Mouse (Mus musculus): Measurements from ENCODE around the gene Haus5. TPM values are rescaled to one million over a fixed set of nuclear protein-coding genes. Genes with fewer than 3 reads are reported as not detected.
A peak's percentile ranks its signal among the peaks of the same experiment; 100 is the strongest.

Gene Haus5
- polyA plus RNA-seq, 1 experiment from 2014 or later = 10.8 TPM

DNA sequence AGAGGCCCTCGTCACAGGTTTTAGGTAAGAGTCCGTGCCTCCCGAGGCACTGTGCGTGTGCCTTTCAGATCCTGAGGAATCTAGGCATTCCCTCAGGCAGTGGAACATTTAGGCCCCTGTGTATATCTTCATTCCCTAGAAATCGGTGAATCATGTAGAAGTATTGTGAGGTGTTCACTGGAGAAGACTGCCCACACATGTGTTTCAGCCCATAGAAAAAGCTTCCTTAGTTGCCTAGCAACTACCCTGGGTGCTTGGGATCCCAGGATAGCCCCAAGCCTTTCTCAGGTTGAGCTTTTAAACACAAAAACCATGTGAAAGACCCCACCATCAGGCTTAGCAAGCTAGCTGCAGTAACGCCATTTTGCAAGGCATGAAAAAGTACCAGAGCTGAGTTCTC lies 23.5 kb upstream of the Haus5 start:
- H3K27me3 ChIP-seq (ENCODE audit: control insufficient read depth, insufficient read depth, low read length) = no peaks in the 10 kb centered on the region
- H3K4me1 ChIP-seq (replicated peaks; ENCODE audit: control insufficient read depth, insufficient read depth) = no peaks in the 10 kb centered on the region
- DNase-seq (ENCODE audit: low spot score) (no peak), ATAC-seq (ENCODE audit: low FRiP score, low TSS enrichment) (peak; percentile 57; the same call in 1 of the 2 replicates)
- H3K36me3 ChIP-seq (ENCODE audit: control insufficient read depth, insufficient read depth, low read length) = no peaks in the 10 kb centered on the region
- no peak overlapping the region for H3K4me2 ChIP-seq (replicated peaks; ENCODE audit: low read depth)
- WGBS = 65% methylated on average over 6 of the region's 6 CpGs
- H3K9ac ChIP-seq (ENCODE audit: low read length) = no peak overlapping the region
- no peaks in the 10 kb centered on the region for H3K9me3 ChIP-seq (ENCODE audit: control insufficient read depth, low read length)
- H3K27ac ChIP-seq (replicated peaks) = peak overlapping the region; percentile 30; the same call in 1 of the 2 replicates
- no peak for TF ChIP-seq EP300 (optimal IDR thresholded peaks at IDR 0.05)
- no peak for TF ChIP-seq CTCF (IDR thresholded peaks at IDR 0.05; ENCODE audit: low read depth)
- no peak overlapping the region for H3K4me3 ChIP-seq (ENCODE audit: low read depth, low read length)

DNA sequence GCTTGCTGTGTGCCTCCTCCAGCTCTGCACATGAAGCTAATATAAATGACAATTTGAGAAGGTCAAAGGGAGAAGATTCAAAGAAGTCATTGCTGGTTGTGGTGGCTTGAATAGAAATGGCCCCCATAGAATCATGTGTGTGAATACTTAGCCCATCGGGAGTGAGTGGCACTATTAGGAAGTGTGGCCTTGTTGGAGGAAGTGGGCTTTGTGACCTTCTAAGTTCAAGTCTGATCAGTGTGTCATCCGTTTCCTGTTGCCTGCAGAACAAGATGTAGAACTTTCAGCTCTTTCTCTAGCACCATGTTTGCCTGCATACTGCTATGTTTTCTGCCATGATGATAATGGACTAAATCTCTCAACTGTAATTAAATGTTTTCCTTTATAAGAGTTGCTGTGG lies 18.6 kb upstream of the Haus5 start:
- Histone ChIP-seq H3K36me3 (ENCODE audit: control insufficient read depth, insufficient read depth, low read length) (no peaks in the 10 kb centered on the region), H3K27ac (replicated peaks) (no peak overlapping the region), H3K4me3 (ENCODE audit: low read depth, low read length) (no peak overlapping the region), H3K4me2 (replicated peaks; ENCODE audit: low read depth) (no peak overlapping the region), H3K9ac (ENCODE audit: low read length) (no peak overlapping the region), H3K4me1 (replicated peaks; ENCODE audit: control insufficient read depth, insufficient read depth) (no peaks in the 10 kb centered on the region), H3K9me3 (ENCODE audit: control insufficient read depth, low read length) (no peaks in the 10 kb centered on the region), H3K27me3 (ENCODE audit: control insufficient read depth, insufficient read depth, low read length) (no peaks in the 10 kb centered on the region)
- DNase-seq (ENCODE audit: low spot score) (no peak), ATAC-seq (ENCODE audit: low FRiP score, low TSS enrichment) (no peak)
- WGBS = 90% methylated on average over 2 of the region's 2 CpGs
- TF ChIP-seq EP300 (optimal IDR thresholded peaks at IDR 0.05) (no peak), CTCF (IDR thresholded peaks at IDR 0.05; ENCODE audit: low read depth) (no peak)

DNA sequence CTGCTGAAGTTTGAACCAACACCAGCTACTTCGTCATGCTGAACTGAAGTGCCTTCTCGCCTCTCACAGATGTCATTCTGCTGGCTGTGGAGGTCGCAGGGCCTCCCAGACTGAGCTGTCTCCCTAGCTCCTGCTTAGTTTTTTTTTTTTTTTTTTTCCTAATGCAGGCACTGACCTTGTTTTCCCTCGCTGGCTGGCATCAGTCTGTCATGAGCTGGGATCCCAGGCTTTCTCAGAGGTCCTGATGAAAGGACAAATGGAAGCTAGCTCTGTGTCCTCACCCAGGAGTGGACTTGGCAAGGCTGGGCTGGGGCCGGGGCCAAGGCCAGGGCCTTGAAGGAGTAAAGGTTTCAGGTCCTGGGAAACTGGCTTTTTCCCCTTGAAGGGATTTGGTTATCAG lies 17.1 kb upstream of the Haus5 start:
- Histone ChIP-seq H3K27ac (replicated peaks) (no peak overlapping the region), H3K36me3 (ENCODE audit: control insufficient read depth, insufficient read depth, low read length) (no peaks in the 10 kb centered on the region), H3K4me1 (replicated peaks; ENCODE audit: control insufficient read depth, insufficient read depth) (no peaks in the 10 kb centered on the region), H3K27me3 (ENCODE audit: control insufficient read depth, insufficient read depth, low read length) (no peaks in the 10 kb centered on the region), H3K4me2 (replicated peaks; ENCODE audit: low read depth) (no peak overlapping the region), H3K4me3 (ENCODE audit: low read depth, low read length) (no peak overlapping the region), H3K9me3 (ENCODE audit: control insufficient read depth, low read length) (no peaks in the 10 kb centered on the region), H3K9ac (ENCODE audit: low read length) (no peak overlapping the region)
- WGBS = 51% methylated on average over 5 of the region's 5 CpGs
- DNase-seq (ENCODE audit: low spot score) (no peak), ATAC-seq (ENCODE audit: low FRiP score, low TSS enrichment) (no peak)
- TF ChIP-seq CTCF (IDR thresholded peaks at IDR 0.05; ENCODE audit: low read depth) = no peak
- no peak for TF ChIP-seq EP300 (optimal IDR thresholded peaks at IDR 0.05)

DNA sequence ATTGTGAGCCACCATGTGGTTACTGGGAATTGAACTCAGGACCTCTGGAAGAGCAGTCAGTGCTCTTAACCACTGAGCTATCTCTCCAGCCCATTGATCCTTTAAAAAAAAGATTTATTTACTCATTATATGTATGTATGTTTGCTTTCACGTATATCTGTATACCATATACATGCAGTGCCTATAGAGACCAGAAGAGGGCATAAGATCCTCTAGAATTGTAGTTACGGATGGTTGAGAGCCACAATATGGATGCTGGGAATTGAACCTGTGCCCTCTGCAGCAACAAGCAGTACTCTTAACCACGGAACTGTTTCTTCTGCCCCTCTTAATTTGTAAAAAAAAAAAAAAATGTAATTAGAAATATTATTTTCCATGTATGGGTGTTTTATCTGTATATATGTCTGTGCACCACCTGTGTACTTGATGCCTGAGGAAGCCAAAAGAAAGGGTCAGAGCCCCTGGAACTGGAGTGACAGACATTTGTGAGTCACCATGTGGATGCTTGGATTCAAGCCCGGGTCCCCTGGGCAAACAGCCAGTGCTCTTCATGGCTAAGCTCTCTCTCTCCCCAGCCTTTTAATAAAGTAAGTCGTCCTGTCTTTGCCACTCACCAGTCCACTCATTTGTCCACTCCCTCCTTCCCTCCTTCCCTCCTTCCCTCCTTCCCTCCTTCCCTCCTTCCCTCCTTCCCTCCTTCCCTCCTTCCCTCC lies 13.6 kb upstream of the Haus5 start:
- DNase-seq (ENCODE audit: low spot score) (no peak), ATAC-seq (ENCODE audit: low FRiP score, low TSS enrichment) (no peak)
- Histone ChIP-seq H3K9ac (ENCODE audit: low read length) (no peak overlapping the region), H3K27ac (replicated peaks) (no peak overlapping the region), H3K4me1 (replicated peaks; ENCODE audit: control insufficient read depth, insufficient read depth) (no peaks in the 10 kb centered on the region), H3K36me3 (ENCODE audit: control insufficient read depth, insufficient read depth, low read length) (no peaks in the 10 kb centered on the region), H3K27me3 (ENCODE audit: control insufficient read depth, insufficient read depth, low read length) (no peaks in the 10 kb centered on the region), H3K4me2 (replicated peaks; ENCODE audit: low read depth) (no peak overlapping the region), H3K4me3 (ENCODE audit: low read depth, low read length) (no peak overlapping the region), H3K9me3 (ENCODE audit: control insufficient read depth, low read length) (no peaks in the 10 kb centered on the region)
- WGBS = 48% methylated on average over 5 of the region's 5 CpGs
- TF ChIP-seq CTCF (IDR thresholded peaks at IDR 0.05; ENCODE audit: low read depth) = peak; percentile 57
- TF ChIP-seq EP300 (optimal IDR thresholded peaks at IDR 0.05) = no peak

DNA sequence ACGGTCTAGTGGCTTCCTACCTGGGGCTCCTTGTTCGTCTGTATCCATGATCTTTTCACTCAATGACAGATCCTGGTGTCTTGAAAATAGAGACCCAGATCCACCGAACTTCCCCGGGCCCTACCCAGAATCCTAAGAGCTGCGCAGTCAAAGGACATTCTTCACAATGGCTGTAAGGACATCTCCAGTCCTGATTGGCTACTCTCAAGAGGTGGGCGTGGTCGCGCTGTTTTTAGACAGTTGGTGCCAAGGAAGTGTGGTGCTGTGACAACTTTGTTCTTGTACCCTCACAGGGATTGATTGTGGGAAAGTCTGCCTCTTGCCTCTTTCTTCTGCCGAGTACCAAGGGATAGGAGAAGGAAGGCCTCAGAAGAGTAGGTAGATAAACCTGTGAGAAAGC lies 6.7 kb upstream of the Haus5 start, which contains the start of gene Pmis2:
Gene Pmis2, minus strand, starts transcription at position 126 of the 400 bp plus-strand sequence.
- no peak for TF ChIP-seq CTCF (IDR thresholded peaks at IDR 0.05; ENCODE audit: low read depth)
- TF ChIP-seq EP300 (optimal IDR thresholded peaks at IDR 0.05) = no peak
- no peak within 1 kb of the TSS for H3K4me2 ChIP-seq (replicated peaks; ENCODE audit: low read depth)
- H3K27ac ChIP-seq (replicated peaks) = no peak within 1 kb of the TSS
- no peak within 1 kb of the TSS for H3K4me3 ChIP-seq (ENCODE audit: low read depth, low read length)
- H3K4me1 ChIP-seq (replicated peaks; ENCODE audit: control insufficient read depth, insufficient read depth) = no peaks in the 10 kb centered on the region
- no peaks in the 10 kb centered on the region for H3K27me3 ChIP-seq (ENCODE audit: control insufficient read depth, insufficient read depth, low read length)
- ATAC-seq (ENCODE audit: low FRiP score, low TSS enrichment) (no peak), DNase-seq (ENCODE audit: low spot score) (no peak)
- H3K9me3 ChIP-seq (ENCODE audit: control insufficient read depth, low read length) = no peaks in the 10 kb centered on the region
- H3K9ac ChIP-seq (ENCODE audit: low read length) = no peak within 1 kb of the TSS
- WGBS = 72% methylated on average over 9 of the region's 9 CpGs
- no peaks in the 10 kb centered on the region for H3K36me3 ChIP-seq (ENCODE audit: control insufficient read depth, insufficient read depth, low read length)

DNA sequence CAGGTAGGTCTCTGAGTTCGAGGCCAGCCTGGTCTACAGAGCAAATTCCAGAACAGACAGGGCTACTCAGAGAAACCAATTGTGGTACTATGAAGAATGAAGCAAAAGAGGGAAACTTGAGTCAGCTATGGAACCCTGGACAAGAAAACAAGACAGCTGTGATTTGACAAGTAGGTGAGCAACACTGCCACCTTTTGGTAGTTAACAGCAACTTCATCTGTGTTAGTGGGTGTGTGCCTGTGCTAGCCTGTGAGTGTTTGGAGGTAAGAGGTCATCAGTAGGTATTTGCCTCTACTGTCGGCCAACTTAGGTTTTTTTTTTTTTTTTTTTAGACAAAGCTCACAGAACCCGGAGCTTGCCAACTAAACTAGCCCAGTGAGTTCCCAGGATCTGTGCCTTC lies 4.4 kb upstream of the Haus5 start:
- Histone ChIP-seq H3K4me2 (replicated peaks; ENCODE audit: low read depth) (no peak overlapping the region), H3K27me3 (ENCODE audit: control insufficient read depth, insufficient read depth, low read length) (no peaks in the 10 kb centered on the region), H3K27ac (replicated peaks) (no peak overlapping the region), H3K9me3 (ENCODE audit: control insufficient read depth, low read length) (no peaks in the 10 kb centered on the region), H3K9ac (ENCODE audit: low read length) (no peak overlapping the region), H3K36me3 (ENCODE audit: control insufficient read depth, insufficient read depth, low read length) (no peaks in the 10 kb centered on the region), H3K4me1 (replicated peaks; ENCODE audit: control insufficient read depth, insufficient read depth) (peaks cover 3% of the 10 kb centered on the region; the same call in 1 of the 2 replicates), H3K4me3 (ENCODE audit: low read depth, low read length) (no peak overlapping the region)
- ATAC-seq (ENCODE audit: low FRiP score, low TSS enrichment) (no peak), DNase-seq (ENCODE audit: low spot score) (no peak)
- TF ChIP-seq EP300 (optimal IDR thresholded peaks at IDR 0.05) (no peak), CTCF (IDR thresholded peaks at IDR 0.05; ENCODE audit: low read depth) (peak; percentile 69)
- 29% methylated on average over 3 of the region's 3 CpGs for WGBS

Data from stomach, postnatal 0 days (tissue).